ENCODE assay signal across 26 mouse cellular contexts in genomic region chr5:115050776-115051175, GRCm38 (mm10). TPM values are rescaled to one million over a fixed set of nuclear protein-coding genes. Genes with fewer than 3 reads are reported as not detected.
"Had no signal": no experiment of that assay in that cellular context is flagged by ENCODE, and none has a peak within 500 bp of the region (broad histone marks: within the 10 kb centered on the region; RNA-seq: fewer than 3 reads in every experiment).

No protein-coding gene starts in this region.

- ATAC-seq: hindbrain, postnatal 0 days; intestine, embryonic 16.5 days had no signal

- H3K36me3 ChIP-seq: heart, embryonic 10.5 days; heart, embryonic 12.5 days; hindbrain, embryonic 10.5 days; hindbrain, embryonic 12.5 days; hindbrain, embryonic 15.5 days; kidney, embryonic 15.5 days; limb, embryonic 13.5 days; limb, embryonic 15.5 days had no signal

- H3K4me3 ChIP-seq: heart, adult 2 months; heart, embryonic 10.5 days; heart, embryonic 12.5 days; hindbrain, embryonic 10.5 days; hindbrain, embryonic 12.5 days; hindbrain, embryonic 15.5 days; kidney, embryonic 15.5 days; limb, embryonic 13.5 days; limb, embryonic 15.5 days had no signal

- H3K27ac ChIP-seq: heart, adult 2 months; heart, embryonic 10.5 days; hindbrain, embryonic 10.5 days; hindbrain, embryonic 12.5 days; hindbrain, embryonic 15.5 days; hindbrain, postnatal 0 days; kidney, embryonic 15.5 days; kidney, postnatal 0 days; limb, embryonic 13.5 days; limb, embryonic 15.5 days; liver, embryonic 14.5 days had no signal

- H3K27me3 ChIP-seq: heart, embryonic 12.5 days; hindbrain, embryonic 12.5 days; hindbrain, embryonic 15.5 days; kidney, embryonic 15.5 days; limb, embryonic 13.5 days; limb, embryonic 15.5 days had no signal

- H3K9ac ChIP-seq: heart, embryonic 12.5 days; hindbrain, embryonic 12.5 days; hindbrain, embryonic 15.5 days; kidney, embryonic 15.5 days; limb, embryonic 13.5 days; limb, embryonic 15.5 days; liver, embryonic 14.5 days had no signal

- DNase-seq: gastrocnemius, postnatal 14 days; gastrocnemius, postnatal 36 days; heart, adult 11 months; heart, adult 2 months; heart, postnatal 10 days; heart, postnatal 4 days; kidney, adult 11 months; kidney, adult 2 months; kidney, adult 9 months; kidney, postnatal 14 days; kidney, postnatal 36 days; layer of hippocampus, adult 9-11 months; layer of hippocampus, postnatal 36 days; left cerebral cortex, postnatal 4 days had no signal

- H3K4me2 ChIP-seq: heart, embryonic 12.5 days; hindbrain, embryonic 12.5 days; hindbrain, embryonic 15.5 days; kidney, embryonic 15.5 days; limb, embryonic 13.5 days; limb, embryonic 15.5 days had no signal

- H3K9me3 ChIP-seq: heart, embryonic 10.5 days; heart, embryonic 12.5 days; hindbrain, embryonic 10.5 days; hindbrain, embryonic 12.5 days; hindbrain, embryonic 15.5 days; kidney, embryonic 15.5 days; limb, embryonic 13.5 days; limb, embryonic 15.5 days had no signal

RNA-seq across cellular contexts. Expression of gene Gm10401, which starts 47.3 kb away (rescaled TPM):
- polyA plus RNA-seq: heart, adult 2 months; kidney, adult 2 months had no signal
